13 mouse cellular contexts compared by ENCODE assay signal in the genomic region with DNA sequence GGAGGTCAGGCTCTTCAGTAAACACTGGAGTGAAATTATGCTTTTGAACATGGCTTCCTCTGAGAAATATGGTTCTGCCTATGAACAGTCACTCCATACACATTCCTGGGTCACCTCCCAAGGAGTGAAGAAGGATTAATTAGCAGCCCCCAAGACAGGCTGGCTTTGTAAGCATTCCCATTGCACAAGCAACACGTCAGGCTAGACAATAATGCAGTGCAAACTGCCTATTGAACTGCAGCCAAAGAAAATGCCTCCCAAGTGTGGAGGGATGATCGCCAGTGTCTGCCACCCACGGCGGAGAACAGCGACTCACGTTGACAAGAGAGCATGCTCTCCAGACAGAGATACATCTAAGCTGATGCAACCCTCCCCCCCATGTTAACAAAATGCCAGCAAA. TPM values are rescaled to one million over a fixed set of nuclear protein-coding genes. Genes with fewer than 3 reads are reported as not detected.
DNase-seq lines count a peak whose midpoint lies in the region; ATAC-seq and TF ChIP-seq lines count a peak whose summit lies in the region.
"Had no signal": no experiment of that assay in that cellular context is flagged by ENCODE, and none has a peak within 500 bp of the region (broad histone marks: within the 10 kb centered on the region; RNA-seq: fewer than 3 reads in every experiment).

No protein-coding gene starts in this region.

- no peaks in the 10 kb centered on the region for H3K79me2 ChIP-seq in myocyte (ENCODE audit: control insufficient read depth, insufficient read depth)

- H3K36me3 ChIP-seq in kidney, embryonic 14.5 days (ENCODE audit: control insufficient read depth, insufficient read depth, low read length), result no peaks in the 10 kb centered on the region
- no peaks in the 10 kb centered on the region for H3K36me3 ChIP-seq in midbrain, embryonic 12.5 days
- no peaks in the 10 kb centered on the region for H3K36me3 ChIP-seq in midbrain, embryonic 10.5 days
- H3K36me3 ChIP-seq in forebrain, embryonic 15.5 days, result no peaks in the 10 kb centered on the region
- no peaks in the 10 kb centered on the region for H3K36me3 ChIP-seq in myocyte (ENCODE audit: control insufficient read depth, insufficient read depth)
- H3K36me3 ChIP-seq: embryonic facial prominence, embryonic 12.5 days had no signal

- H3K27ac ChIP-seq in kidney, embryonic 14.5 days (ENCODE audit: low read depth, low read length), result no peak overlapping the region
- H3K27ac ChIP-seq in midbrain, embryonic 12.5 days (replicated peaks), result no peak overlapping the region
- H3K27ac ChIP-seq in midbrain, embryonic 10.5 days (replicated peaks), result no peak overlapping the region
- H3K27ac ChIP-seq in forebrain, embryonic 15.5 days (replicated peaks), result no peak overlapping the region
- H3K27ac ChIP-seq: embryonic facial prominence, embryonic 12.5 days had no signal

- H3K9ac ChIP-seq in kidney, embryonic 14.5 days (ENCODE audit: low read depth, low read length), result no peak overlapping the region
- no peak overlapping the region for H3K9ac ChIP-seq in midbrain, embryonic 12.5 days (replicated peaks)
- no peak overlapping the region for H3K9ac ChIP-seq in forebrain, embryonic 15.5 days (replicated peaks)
- H3K9ac ChIP-seq: embryonic facial prominence, embryonic 12.5 days; liver, postnatal 0 days had no signal

- WGBS in kidney, embryonic 14.5 days, result 52% methylated on average over 6 of the region's 6 CpGs
- WGBS in midbrain, embryonic 12.5 days, result 42% methylated on average over 6 of the region's 6 CpGs
- 65% methylated on average over 6 of the region's 6 CpGs for WGBS in midbrain, embryonic 10.5 days
- 9% methylated on average over 6 of the region's 6 CpGs for WGBS in forebrain, embryonic 15.5 days

- H3K4me3 ChIP-seq in kidney, embryonic 14.5 days (ENCODE audit: low read length), result no peak overlapping the region
- H3K4me3 ChIP-seq in midbrain, embryonic 12.5 days, result no peak overlapping the region
- H3K4me3 ChIP-seq in midbrain, embryonic 10.5 days, result no peak overlapping the region
- H3K4me3 ChIP-seq in forebrain, embryonic 15.5 days, result no peak overlapping the region
- no peak overlapping the region for H3K4me3 ChIP-seq in myocyte
- H3K4me3 ChIP-seq: embryonic facial prominence, embryonic 12.5 days had no signal

- ATAC-seq in kidney, embryonic 14.5 days (ENCODE audit: low FRiP score, low TSS enrichment), result peak; percentile 43; the same call in 1 of the 2 replicates
- peak; percentile 49; the same call in 1 of the 2 replicates for ATAC-seq in midbrain, embryonic 12.5 days (ENCODE audit: low FRiP score, low read depth)
- ATAC-seq in forebrain, embryonic 15.5 days (replicated peaks), result peak; percentile 51
- ATAC-seq: inflammation-experienced regulatory T-cells, adult 6 months; liver, postnatal 0 days had no signal

- no peaks in the 10 kb centered on the region for H3K27me3 ChIP-seq in kidney, embryonic 14.5 days (ENCODE audit: control insufficient read depth, insufficient read depth, low read length)
- no peaks in the 10 kb centered on the region for H3K27me3 ChIP-seq in midbrain, embryonic 12.5 days
- H3K27me3 ChIP-seq in midbrain, embryonic 10.5 days (ENCODE audit: low read depth, poor library complexity, severe bottlenecking), result no peaks in the 10 kb centered on the region
- H3K27me3 ChIP-seq in forebrain, embryonic 15.5 days, result no peaks in the 10 kb centered on the region
- no peaks in the 10 kb centered on the region for H3K27me3 ChIP-seq in myocyte (ENCODE audit: control insufficient read depth, insufficient read depth, insufficient read length)
- H3K27me3 ChIP-seq: embryonic facial prominence, embryonic 12.5 days had no signal

- TF ChIP-seq POLR2A in myocyte (IDR thresholded peaks at IDR 0.05; ENCODE audit: insufficient read length, low read depth), result no peak

- H3ac ChIP-seq in myocyte (ENCODE audit: control insufficient read depth, insufficient read length), result no peak overlapping the region

- DNase-seq in kidney, adult 18-20 months, result no peak
- DNase-seq in midbrain, embryonic 10.5 days (ENCODE audit: low spot score), result no peak
- no peak for DNase-seq in adrenal gland, postnatal 4 days (ENCODE audit: low spot score in 2 of 2)
- no peak for DNase-seq in right cerebral cortex, postnatal 10 days (ENCODE audit: low spot score in 2 of 2)
- DNase-seq: cerebellum, adult 11 months; liver, postnatal 0 days had no signal

- no peaks in the 10 kb centered on the region for H3K9me3 ChIP-seq in kidney, embryonic 14.5 days (ENCODE audit: control insufficient read depth, low read length)
- no peaks in the 10 kb centered on the region for H3K9me3 ChIP-seq in midbrain, embryonic 12.5 days
- no peaks in the 10 kb centered on the region for H3K9me3 ChIP-seq in midbrain, embryonic 10.5 days (replicated peaks)
- no peaks in the 10 kb centered on the region for H3K9me3 ChIP-seq in forebrain, embryonic 15.5 days
- H3K9me3 ChIP-seq: embryonic facial prominence, embryonic 12.5 days had no signal

- H3K4me1 ChIP-seq in kidney, embryonic 14.5 days (ENCODE audit: control insufficient read depth, insufficient read depth, low read length), result 0 out of 2 replicates have a peak, but pooled peaks cover 5% of the 10 kb centered on the region
- no peaks in the 10 kb centered on the region; the same call in 1 of the 2 replicates for H3K4me1 ChIP-seq in midbrain, embryonic 12.5 days
- peaks cover 4% of the 10 kb centered on the region; the same call in 1 of the 2 replicates for H3K4me1 ChIP-seq in midbrain, embryonic 10.5 days
- peaks cover 17% of the 10 kb centered on the region for H3K4me1 ChIP-seq in forebrain, embryonic 15.5 days

- H3K4me2 ChIP-seq in kidney, embryonic 14.5 days (replicated peaks; ENCODE audit: low read depth, low read length), result no peak overlapping the region
- no peak overlapping the region for H3K4me2 ChIP-seq in midbrain, embryonic 12.5 days (replicated peaks)
- no peak overlapping the region for H3K4me2 ChIP-seq in forebrain, embryonic 15.5 days (replicated peaks)
- peak overlapping the region; percentile 3 for H3K4me2 ChIP-seq in myocyte (ENCODE audit: low read depth)
- H3K4me2 ChIP-seq: embryonic facial prominence, embryonic 12.5 days had no signal

TF ChIP-seq in myocyte, 11 proteins besides CTCF, POLR2A, EP300 and RAD21:
- TF ChIP-seq E2F4 (IDR thresholded peaks at IDR 0.05; ENCODE audit: insufficient read depth) (no peak), USF1 (IDR thresholded peaks at IDR 0.05; ENCODE audit: low read depth) (no peak), MAX (IDR thresholded peaks at IDR 0.05; ENCODE audit: low read depth) (no peak), MYOG (IDR thresholded peaks at IDR 0.05; ENCODE audit: control insufficient read depth in 1 of 3, insufficient read depth in 1 of 3, insufficient read length in 2 of 3, low read depth in 2 of 3) (no peak), SRF (IDR thresholded peaks at IDR 0.05; ENCODE audit: control insufficient read depth, insufficient read length, low read depth) (no peak), TCF3 (IDR thresholded peaks at IDR 0.05; ENCODE audit: insufficient read length, low read depth) (no peak), REST (IDR thresholded peaks at IDR 0.05; ENCODE audit: insufficient read depth, insufficient read length) (no peak), POLR2AphosphoS2 (IDR thresholded peaks at IDR 0.05; ENCODE audit: insufficient read length, low read depth) (no peak), CEBPB (IDR thresholded peaks at IDR 0.05; ENCODE audit: insufficient read depth, poor library complexity, severe bottlenecking) (no peak)

RNA-seq across cellular contexts. Expression of a gene that starts 16.9 kb away (rescaled TPM):
- polyA plus RNA-seq in kidney, embryonic 14.5 days (2014; fragmentation: Nextera tagmentation; extraction: Ambion mirVana), result 88.3 and 112 TPM in 2 replicates
- polyA plus RNA-seq in midbrain, embryonic 12.5 days (2016; fragmentation: Nextera tagmentation; extraction: Ambion mirVana), result 55.4 and 64.2 TPM in 2 replicates
- polyA plus RNA-seq in midbrain, embryonic 10.5 days (2016; fragmentation: Nextera tagmentation; extraction: Ambion mirVana), result 86.9 and 103 TPM in 2 replicates
- 36.5 and 40.6 TPM in 2 replicates for polyA plus RNA-seq in forebrain, embryonic 15.5 days (2015; fragmentation: Nextera tagmentation; extraction: Ambion mirVana)
- polyA plus RNA-seq in myocyte (2012; fragmentation: generic; extraction: Trizol), result 70.5 TPM
- total RNA-seq in adrenal gland, postnatal 4 days (2021), result 10 to 100 TPM; 84.4 to 84.7 TPM

RNA-seq across cellular contexts. Expression of a gene that starts 22.7 kb away (rescaled TPM):
- polyA plus RNA-seq in kidney, embryonic 14.5 days (2014; fragmentation: Nextera tagmentation; extraction: Ambion mirVana), result not detected in 2 replicates
- polyA plus RNA-seq in midbrain, embryonic 12.5 days (2016; fragmentation: Nextera tagmentation; extraction: Ambion mirVana), result 0.32 TPM in 1 of 2 replicates, not detected in the other
- polyA plus RNA-seq in midbrain, embryonic 10.5 days (2016; fragmentation: Nextera tagmentation; extraction: Ambion mirVana), result 0.29 TPM in 1 of 2 replicates, not detected in the other
- polyA plus RNA-seq in forebrain, embryonic 15.5 days (2015; fragmentation: Nextera tagmentation; extraction: Ambion mirVana), result 0.20 and 0.37 TPM in 2 replicates
- polyA plus RNA-seq in myocyte (2012; fragmentation: generic; extraction: Trizol), result not detected
- total RNA-seq in adrenal gland, postnatal 4 days (2021), result not detected
- total RNA-seq: gastrocnemius, postnatal 4 days had no signal
- polyA plus RNA-seq: embryonic facial prominence, embryonic 12.5 days; inflammation-experienced regulatory T-cells, adult 6 months; liver, postnatal 0 days had no signal

RNA-seq across cellular contexts. Expression of a gene that starts 26.3 kb away (rescaled TPM):
- polyA plus RNA-seq in kidney, embryonic 14.5 days (2014; fragmentation: Nextera tagmentation; extraction: Ambion mirVana), result 134 and 146 TPM in 2 replicates
- polyA plus RNA-seq in midbrain, embryonic 12.5 days (2016; fragmentation: Nextera tagmentation; extraction: Ambion mirVana), result 106 and 111 TPM in 2 replicates
- polyA plus RNA-seq in midbrain, embryonic 10.5 days (2016; fragmentation: Nextera tagmentation; extraction: Ambion mirVana), result 127 and 128 TPM in 2 replicates
- polyA plus RNA-seq in forebrain, embryonic 15.5 days (2015; fragmentation: Nextera tagmentation; extraction: Ambion mirVana), result 107 and 110 TPM in 2 replicates
- 62.4 TPM for polyA plus RNA-seq in myocyte (2012; fragmentation: generic; extraction: Trizol)
- 100 to 1,000 TPM; 157 to 158 TPM for total RNA-seq in adrenal gland, postnatal 4 days (2021)

RNA-seq across cellular contexts. Expression of a gene that starts 43.7 kb away (rescaled TPM):
- 265 and 309 TPM in 2 replicates for polyA plus RNA-seq in kidney, embryonic 14.5 days (2014; fragmentation: Nextera tagmentation; extraction: Ambion mirVana)
- polyA plus RNA-seq in midbrain, embryonic 12.5 days (2016; fragmentation: Nextera tagmentation; extraction: Ambion mirVana), result 277 and 287 TPM in 2 replicates
- 293 TPM in 2 replicates for polyA plus RNA-seq in midbrain, embryonic 10.5 days (2016; fragmentation: Nextera tagmentation; extraction: Ambion mirVana)
- polyA plus RNA-seq in forebrain, embryonic 15.5 days (2015; fragmentation: Nextera tagmentation; extraction: Ambion mirVana), result 302 TPM in 2 replicates
- 152 TPM for polyA plus RNA-seq in myocyte (2012; fragmentation: generic; extraction: Trizol)
- total RNA-seq in adrenal gland, postnatal 4 days (2021), result 10 to 100 TPM; 89.3 to 94.4 TPM
